Mouse (Mus musculus) MEL (cell line): Measurements from ENCODE around the gene Gm10799. TPM values are rescaled to one million over a fixed set of nuclear protein-coding genes. Genes with fewer than 3 reads are reported as not detected.
A peak's percentile ranks its signal among the peaks of the same experiment; 100 is the strongest.
"Not testable (repeated sequence)": the region's sequence is repeated elsewhere in the genome, so short reads cannot be mapped to it uniquely, and the experiment has no call there.

Source experiments
- DNase-seq: peaks from one replicate; pipeline ENCODE4 v3.0.0; 2011; ENCODE audit warnings: low read depth, low spot score
- H3K27ac ChIP-seq: 2 replicates; pipeline ENCODE4 v1.5.1; 2012; ENCODE audit warnings: low read depth, mild to moderate bottlenecking, control low read depth, low read length, moderate library complexity; ENCODE audit not compliant: control insufficient read depth
- H3K27me3 ChIP-seq, 2 experiments: fragments of 150-350 bp in 1 of 2; sonication (generic) in 1 of 2; 2 replicates each; pipeline ENCODE4 v1.6.1; 2012; ENCODE audit warnings: low read length in 2 of 2, mild to moderate bottlenecking in 2 of 2, improper control_type of control experiment in 1 of 2, moderate library complexity in 1 of 2; ENCODE audit not compliant: insufficient read depth in 2 of 2, control insufficient read depth in 1 of 2
- H3K36me3 ChIP-seq, 2 experiments: 2 replicates each; pipeline ENCODE4 v1.6.1; 2012 to 2014; ENCODE audit warnings: low read length in 2 of 2, improper control_type of control experiment in 1 of 2, inconsistent platforms in 1 of 2, mild to moderate bottlenecking in 1 of 2; ENCODE audit not compliant: insufficient read depth in 2 of 2, control insufficient read depth in 1 of 2
- H3K4me1 ChIP-seq, 2 experiments: fragments of 150-350 bp in 1 of 2; sonication (generic) in 1 of 2; 2 replicates each; pipeline ENCODE4 v1.6.1; 2012; ENCODE audit warnings: low read length in 2 of 2, improper control_type of control experiment in 1 of 2, mild to moderate bottlenecking in 1 of 2; ENCODE audit not compliant: insufficient read depth in 2 of 2, control insufficient read depth in 1 of 2
- H3K4me3 ChIP-seq, 2 experiments: fragments of 150-350 bp in 1 of 2; sonication (generic) in 1 of 2; 2 replicates each; pipeline ENCODE4 v1.5.1; 2012; ENCODE audit warnings: low read depth in 2 of 2, low read length in 2 of 2, mild to moderate bottlenecking in 2 of 2, moderate library complexity in 2 of 2, control low read depth in 1 of 2, improper control_type of control experiment in 1 of 2; ENCODE audit not compliant: control insufficient read depth in 1 of 2, insufficient read depth in 1 of 2
- H3K79me2 ChIP-seq: 2 replicates; pipeline ENCODE4 v1.6.1; 2012; ENCODE audit warnings: mild to moderate bottlenecking, low read length, moderate library complexity; ENCODE audit not compliant: control insufficient read depth, poor library complexity, insufficient read depth
- H3K9ac ChIP-seq: 2 replicates; pipeline ENCODE4 v1.6.1; 2012; ENCODE audit warnings: low read depth, mild to moderate bottlenecking, control low read depth, low read length, moderate library complexity; ENCODE audit not compliant: control insufficient read depth, poor library complexity, severe bottlenecking
- H3K9me3 ChIP-seq: fragments of 150-350 bp; sonication (generic); replicated peaks from 2 replicates; pipeline ENCODE4 v1.6.1; 2012; ENCODE audit warnings: mild to moderate bottlenecking, low read length, improper control_type of control experiment, moderate library complexity; ENCODE audit not compliant: insufficient read depth
- BHLHE40 ChIP-seq: IDR thresholded peaks from 2 replicates; pipeline ENCODE4 v1.6.1; 2012; ENCODE audit warnings: low read depth, mild to moderate bottlenecking, inconsistent platforms, low read length, improper control_type of control experiment, borderline replicate concordance
- CHD2 ChIP-seq: IDR thresholded peaks from 2 replicates; pipeline ENCODE4 v1.6.1; 2011; ENCODE audit warnings: low read length, improper control_type of control experiment
- CTCF ChIP-seq, 3 experiments: IDR thresholded peaks in 2 of 3; conservative IDR thresholded peaks in 1 of 3; 2 replicates each; pipeline ENCODE4 v1.5.1; 2011 to 2012; ENCODE audit warnings: low read length in 3 of 3, low read depth in 2 of 3, mild to moderate bottlenecking in 2 of 3, improper control_type of control experiment in 1 of 3, inconsistent platforms in 1 of 3, mixed read lengths in 1 of 3, moderate library complexity in 1 of 3; ENCODE audit not compliant: control insufficient read depth in 1 of 3, insufficient read depth in 1 of 3, poor library complexity in 1 of 3, severe bottlenecking in 1 of 3
- E2F4 ChIP-seq: IDR thresholded peaks from 2 replicates; pipeline ENCODE4 v1.6.1; 2011; ENCODE audit warnings: low read depth, low read length, improper control_type of control experiment, borderline replicate concordance
- EP300 ChIP-seq, 2 experiments: IDR thresholded peaks; 2 replicates each; pipeline ENCODE4 v1.6.1; 2011; ENCODE audit warnings: improper control_type of control experiment in 2 of 2, low read length in 2 of 2, low read depth in 1 of 2, mild to moderate bottlenecking in 1 of 2
- GABPA ChIP-seq: IDR thresholded peaks from 2 replicates; pipeline ENCODE4 v1.6.1; 2012; ENCODE audit warnings: low read depth, mild to moderate bottlenecking, inconsistent platforms, low read length, improper control_type of control experiment, moderate library complexity
- GATA1 ChIP-seq: IDR thresholded peaks from 2 replicates; pipeline ENCODE4 v1.6.1; 2011; ENCODE audit warnings: low read depth, low read length, improper control_type of control experiment
- JUND ChIP-seq: IDR thresholded peaks from 2 replicates; pipeline ENCODE4 v1.6.1; 2011; ENCODE audit warnings: low read depth, mild to moderate bottlenecking, improper control_type of control experiment, low read length
- MAFK ChIP-seq: IDR thresholded peaks from 2 replicates; pipeline ENCODE4 v1.6.1; 2011; ENCODE audit warnings: low read depth, mild to moderate bottlenecking, low read length, improper control_type of control experiment, borderline replicate concordance
- MEF2A ChIP-seq: IDR thresholded peaks from 2 replicates; pipeline ENCODE4 v1.6.1; 2014; ENCODE audit warnings: low read depth, mild to moderate bottlenecking, inconsistent platforms, low read length, improper control_type of control experiment; ENCODE audit not compliant: poor library complexity, insufficient replicate concordance, severe bottlenecking; ENCODE audit errors: extremely low read depth
- MYB ChIP-seq: IDR thresholded peaks from 2 replicates; pipeline ENCODE4 v1.6.1; 2011; ENCODE audit warnings: mild to moderate bottlenecking, low read depth, low read length, improper control_type of control experiment
- NRF1 ChIP-seq: IDR thresholded peaks from 2 replicates; pipeline ENCODE4 v1.6.1; 2014; ENCODE audit warnings: low read depth, mild to moderate bottlenecking, inconsistent platforms, low read length, improper control_type of control experiment, moderate library complexity; ENCODE audit not compliant: poor library complexity, insufficient read depth, severe bottlenecking
- POLR2AphosphoS5 ChIP-seq: IDR thresholded peaks from 2 replicates; pipeline ENCODE4 v1.6.1; 2012; ENCODE audit warnings: low read depth, borderline replicate concordance, mild to moderate bottlenecking, inconsistent platforms, low read length, moderate library complexity, mixed read lengths
- RCOR1 ChIP-seq: IDR thresholded peaks from 2 replicates; pipeline ENCODE4 v1.6.1; 2012; ENCODE audit warnings: low read depth, mild to moderate bottlenecking, inconsistent platforms, low read length, improper control_type of control experiment
- SMC3 ChIP-seq: IDR thresholded peaks from 2 replicates; pipeline ENCODE4 v1.6.1; 2011; ENCODE audit warnings: low read depth, low read length, improper control_type of control experiment
- TAL1 ChIP-seq: IDR thresholded peaks from 2 replicates; pipeline ENCODE4 v1.6.1; 2012; ENCODE audit warnings: mild to moderate bottlenecking, inconsistent platforms, low read length, moderate library complexity, mixed read lengths
- TBP ChIP-seq: IDR thresholded peaks from 2 replicates; pipeline ENCODE4 v1.8.0; 2011; ENCODE audit warnings: low read depth, low read length, improper control_type of control experiment
- TCF12 ChIP-seq: IDR thresholded peaks from 2 replicates; pipeline ENCODE4 v1.6.1; 2014; ENCODE audit warnings: low read depth, mild to moderate bottlenecking, inconsistent platforms, low read length, improper control_type of control experiment, moderate library complexity
- USF1 ChIP-seq: IDR thresholded peaks from 2 replicates; pipeline ENCODE4 v1.6.1; 2014; ENCODE audit warnings: low read depth, mild to moderate bottlenecking, inconsistent platforms, low read length, improper control_type of control experiment, moderate library complexity
- USF2 ChIP-seq, 2 experiments: IDR thresholded peaks; 2 replicates each; pipeline ENCODE4 v1.6.1; 2011 to 2012; ENCODE audit warnings: improper control_type of control experiment in 2 of 2, low read length in 2 of 2, borderline replicate concordance in 1 of 2, inconsistent platforms in 1 of 2, low read depth in 1 of 2, mild to moderate bottlenecking in 1 of 2; ENCODE audit not compliant: insufficient read depth in 1 of 2
- ZKSCAN1 ChIP-seq: IDR thresholded peaks from 2 replicates; pipeline ENCODE4 v1.6.1; 2012; ENCODE audit warnings: low read depth, mild to moderate bottlenecking, inconsistent platforms, low read length, improper control_type of control experiment, moderate library complexity
- ZNF384 ChIP-seq: IDR thresholded peaks from 2 replicates; pipeline ENCODE4 v1.6.1; 2012; ENCODE audit warnings: low read depth, mild to moderate bottlenecking, inconsistent platforms, low read length, improper control_type of control experiment
- polyA plus RNA-seq, 2 experiments: library from polyadenylated mRNA; stranded (reverse) in 1 of 2; unstranded in 1 of 2; fragments of >175 nt in 1 of 2; fragments of >200 nt in 1 of 2; gene quantifications; 2 replicates each; pipeline versions ENCODE4 v1.2.1 to v1.2.4; 2012; ENCODE audit warnings: low replicate concordance in 2 of 2, low read depth in 1 of 2; ENCODE audit not compliant: insufficient read length in 2 of 2, insufficient read depth in 1 of 2, missing spikeins in 1 of 2
- total RNA-seq: library from RNA; depleted of rRNA; stranded (reverse); fragments of 300-350 nt; gene quantifications from 2 replicates; pipeline ENCODE4 v1.2.3, GENCODE M21; 2012

Gm10799 gene
- total and polyA plus RNA-seq, 3 experiments, result not detected

DNA sequence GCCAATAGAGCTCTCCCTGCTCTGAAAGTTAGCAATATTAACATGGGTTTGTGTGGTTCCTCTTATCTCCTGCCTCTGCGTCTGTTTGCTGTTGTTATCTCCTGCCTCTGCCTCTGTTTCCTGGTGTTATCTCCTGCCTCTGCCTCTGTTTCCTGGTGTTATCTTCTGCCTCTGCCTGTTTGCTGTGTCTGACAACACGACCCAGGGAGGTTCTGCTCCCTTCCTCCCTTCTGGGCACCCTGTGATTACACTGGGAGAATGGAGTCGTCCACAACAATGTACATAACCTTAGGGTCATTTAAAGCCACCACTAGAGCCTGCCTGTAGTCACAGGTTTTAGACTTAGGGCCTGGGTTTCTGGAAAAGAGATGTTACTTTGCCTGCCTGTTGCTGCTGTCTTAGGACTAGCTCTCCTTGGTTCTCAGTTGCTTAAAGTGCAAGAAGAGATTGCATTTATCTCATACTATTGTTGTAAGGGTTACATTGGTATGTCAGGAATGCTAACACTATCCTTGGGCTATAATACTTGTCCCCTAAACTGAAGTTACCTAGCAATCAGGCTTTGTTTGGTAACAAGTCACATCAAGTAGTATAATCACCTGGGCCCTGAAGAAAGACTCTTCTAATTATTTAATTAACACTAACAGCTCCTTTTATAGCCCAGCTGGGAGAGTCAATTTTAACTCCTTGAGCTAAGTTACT lies 30.3 kb upstream of the Gm10799 start (continued):
- TF ChIP-seq RCOR1 (0 out of 2 replicates have a peak, but pooled peaks have one; percentile 34), USF1 (no peak), MAFK (no peak), GABPA (no peak), TAL1 (peak; percentile 75), E2F4 (no peak), TBP (no peak), NRF1 (no peak), POLR2AphosphoS5 (no peak), JUND (no peak)

DNA sequence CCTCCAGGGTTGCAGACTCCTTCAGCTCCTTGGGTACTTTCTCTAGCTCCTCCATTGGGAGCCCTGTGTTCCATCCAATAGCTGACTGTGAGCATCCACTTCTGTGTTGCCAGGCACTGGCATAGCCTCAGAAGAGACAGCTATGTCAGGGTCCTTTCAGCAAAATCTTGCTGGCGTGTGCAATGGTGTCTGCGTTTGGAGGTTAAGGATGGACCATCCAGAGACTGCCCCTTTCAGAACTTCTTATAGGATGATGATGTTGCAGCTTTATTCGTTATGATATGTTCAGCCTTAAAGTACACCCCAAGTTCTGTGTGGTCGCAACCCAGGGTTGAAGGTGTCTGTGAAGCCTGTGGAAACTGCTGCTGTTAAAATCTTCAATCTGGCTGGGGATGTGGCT lies 29.0 kb upstream of the Gm10799 start:
- not testable (repeated sequence) for H3K27me3 ChIP-seq, H3K27ac ChIP-seq, H3K9me3 ChIP-seq, H3K4me3 ChIP-seq, H3K9ac ChIP-seq, DNase-seq, H3K79me2 ChIP-seq
- Histone ChIP-seq H3K36me3 (peaks cover 0 to 27% of the 10 kb centered on the region in 2 experiments; a peak in 2 of 4 replicates), H3K4me1 (peaks cover 22 to 31% of the 10 kb centered on the region in 2 experiments)

DNA sequence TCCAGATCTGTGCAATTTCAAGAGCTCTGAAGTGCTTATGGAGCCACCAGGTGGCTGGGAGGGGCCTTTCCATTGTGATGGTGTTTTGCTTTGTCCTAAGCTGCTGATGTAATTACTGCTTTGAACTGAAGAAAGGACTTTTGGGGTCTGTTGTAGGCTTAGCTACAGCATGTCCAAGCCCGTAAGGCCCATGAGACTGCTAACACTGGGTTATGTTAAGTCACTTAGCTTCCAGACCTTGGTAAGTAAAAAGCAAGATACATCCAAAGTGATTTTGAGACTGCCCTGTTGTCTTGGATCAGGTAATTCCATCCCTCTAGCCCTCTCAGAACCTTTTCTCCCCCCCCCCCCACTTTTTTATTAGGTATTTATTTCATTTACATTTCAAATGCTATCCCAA lies 28.4 kb upstream of the Gm10799 start:
- H3K79me2 ChIP-seq, H3K27me3 ChIP-seq, DNase-seq, H3K27ac ChIP-seq, H3K9me3 ChIP-seq, H3K9ac ChIP-seq, H3K4me3 ChIP-seq: not testable (repeated sequence)
- Histone ChIP-seq H3K36me3 (peaks cover 0 to 27% of the 10 kb centered on the region in 2 experiments; a peak in 2 of 4 replicates), H3K4me1 (peaks cover 22 to 31% of the 10 kb centered on the region in 2 experiments)

DNA sequence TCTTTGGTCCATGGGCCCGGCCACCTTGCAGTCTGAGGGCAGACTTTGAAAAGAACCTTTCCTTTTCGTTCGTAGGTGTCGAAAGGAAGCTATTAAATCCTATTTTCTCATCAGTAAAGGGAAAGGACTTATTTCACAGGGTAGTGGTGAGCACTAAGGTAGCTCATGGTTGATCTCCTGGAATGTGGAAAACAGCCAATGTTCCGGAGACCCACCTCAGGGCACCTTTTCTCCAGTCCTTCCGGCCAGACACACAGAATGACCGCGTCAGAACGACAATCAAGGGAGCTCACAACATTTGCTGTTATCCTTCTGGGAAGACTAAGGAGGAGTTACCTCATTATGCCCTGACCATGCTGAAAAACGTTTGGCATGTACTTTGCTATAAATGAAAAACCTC lies 27.9 kb upstream of the Gm10799 start:
- no peak overlapping the region for H3K27ac ChIP-seq
- no peaks in the 10 kb centered on the region for H3K9me3 ChIP-seq
- peaks cover 0 to 27% of the 10 kb centered on the region in 2 experiments; a peak in 2 of 4 replicates for H3K36me3 ChIP-seq
- no peak for DNase-seq
- no peaks in the 10 kb centered on the region for H3K79me2 ChIP-seq
- no peak overlapping the region for H3K4me3 ChIP-seq
- H3K9ac ChIP-seq, result no peak overlapping the region
- peaks cover 22 to 31% of the 10 kb centered on the region in 2 experiments for H3K4me1 ChIP-seq
- H3K27me3 ChIP-seq, result no peaks in the 10 kb centered on the region
- TF ChIP-seq USF2 (IDR thresholded peaks at IDR 0.05; ENCODE audit: borderline replicate concordance in 1 of 2, insufficient read depth in 1 of 2, low read depth in 1 of 2, low read length in 2 of 2) (no peak), TAL1 (no peak), CTCF (IDR thresholded peaks at IDR 0.05 in 2 of 3, conservative IDR thresholded peaks at IDR 0.05 in 1 of 3; ENCODE audit: control insufficient read depth in 1 of 3, insufficient read depth in 1 of 3, low read depth in 2 of 3, low read length in 3 of 3, poor library complexity in 1 of 3, severe bottlenecking in 1 of 3) (no peak), JUND (no peak), RCOR1 (no peak), SMC3 (no peak), BHLHE40 (no peak), CHD2 (no peak), ZNF384 (no peak), ZKSCAN1 (no peak), EP300 (IDR thresholded peaks at IDR 0.05; ENCODE audit: low read depth in 1 of 2, low read length in 2 of 2) (no peak), MEF2A (no peak), MYB (no peak), GATA1 (no peak), TCF12 (no peak)
